Mouse (Mus musculus) adrenal gland, adult 2 months (tissue): ENCODE measurements around the gene Bud13. TPM values are rescaled to one million over a fixed set of nuclear protein-coding genes. Genes with fewer than 3 reads are reported as not detected.
"Not testable (repeated sequence)": the region's sequence is repeated elsewhere in the genome, so short reads cannot be mapped to it uniquely, and the experiment has no call there.

Source experiments
- DNase-seq: peaks from one replicate; pipeline ENCODE4 v3.0.0; 2021
- polyA plus RNA-seq: library from polyadenylated mRNA; depleted of rRNA; stranded (reverse); fragments of >200 nt; gene quantifications from 2 replicates; pipeline ENCODE4 v1.2.3, GENCODE M21; 2012
- total RNA-seq, 2 experiments: library from RNA; stranded (reverse); gene quantifications; 2 replicates each; pipeline ENCODE4 v1.2.3; 2021

The Bud13 gene
- total and polyA plus RNA-seq, 3 experiments = 7.4 to 15.0 (median 11.6) TPM

- DNase-seq = peak; percentile 36
Observed at GRCm38 (mm10) chr9:46302142-46302541, 19.3 kb downstream of the Bud13 start.

GRCm38 (mm10) chr9:46309121-46309520 lies 26.3 kb downstream of the Bud13 start:
- no peak for DNase-seq

GRCm38 (mm10) chr9:46314507-46314906 lies 31.7 kb downstream of the Bud13 start:
- peak; percentile 63 for DNase-seq

- DNase-seq = no peak
Observed at GRCm38 (mm10) chr9:46314921-46315320, 32.1 kb downstream of the Bud13 start.

GRCm38 (mm10) chr9:46315807-46316365 lies 33.1 kb downstream of the Bud13 start:
- no peak for DNase-seq

GRCm38 (mm10) chr9:46316388-46316787 lies 33.6 kb downstream of the Bud13 start:
- DNase-seq = no peak

- DNase-seq = no peak
Observed at GRCm38 (mm10) chr9:46316909-46317308, 34.1 kb downstream of the Bud13 start.

GRCm38 (mm10) chr9:46317957-46318356 lies 35.1 kb downstream of the Bud13 start:
- DNase-seq = no peak

GRCm38 (mm10) chr9:46319886-46320285 lies 37.1 kb downstream of the Bud13 start, which contains the start of gene 4931429L15Rik:
Gene 4931429L15Rik (minus strand): TSS chr9:46319986.
- not testable (repeated sequence) for DNase-seq

- no peak for DNase-seq
Observed at GRCm38 (mm10) chr9:46320461-46320860, 37.7 kb downstream of the Bud13 start.

- no peak for DNase-seq
Observed at GRCm38 (mm10) chr9:46326694-46327405, 44.0 kb downstream of the Bud13 start.

- no peak for DNase-seq
Observed at GRCm38 (mm10) chr9:46327706-46328571, 45.1 kb downstream of the Bud13 start.

- peak; percentile 30 for DNase-seq
Observed at GRCm38 (mm10) chr9:46328572-46329249, 45.9 kb downstream of the Bud13 start.

- DNase-seq = peak; percentile 16
Observed at GRCm38 (mm10) chr9:46329250-46329648, 46.4 kb downstream of the Bud13 start.

GRCm38 (mm10) chr9:46329801-46330585 lies 47.2 kb downstream of the Bud13 start:
- no peak for DNase-seq

- DNase-seq = no peak
Observed at GRCm38 (mm10) chr9:46330586-46330895, 47.7 kb downstream of the Bud13 start.

- DNase-seq = no peak
Observed at GRCm38 (mm10) chr9:46331301-46331700, 48.5 kb downstream of the Bud13 start.

GRCm38 (mm10) chr9:46334471-46335025 lies 51.7 kb downstream of the Bud13 start:
- DNase-seq = no peak

- no peak for DNase-seq
Observed at GRCm38 (mm10) chr9:46335461-46335995, 52.7 kb downstream of the Bud13 start.

- DNase-seq = not testable (repeated sequence)
Observed at GRCm38 (mm10) chr9:46336294-46336693, 53.5 kb downstream of the Bud13 start.

- DNase-seq = no peak
Observed at GRCm38 (mm10) chr9:46337331-46337730, 54.5 kb downstream of the Bud13 start.
